Mouse (Mus musculus) gastrocnemius, adult 2 months (tissue): ENCODE data around the gene E330017A01Rik. TPM values are rescaled to one million over a fixed set of nuclear protein-coding genes. Genes with fewer than 3 reads are reported as not detected.

Experiments
- DNase-seq: peaks from one replicate; pipeline ENCODE4 v3.0.0; 2022
- H3K27ac ChIP-seq: fragments of 200-600 bp; 2 replicates; pipeline ENCODE4 v1.8.1; 2022; ENCODE audit warnings: mild to moderate bottlenecking
- H3K4me3 ChIP-seq: fragments of 200-600 bp; 2 replicates; pipeline ENCODE4 v1.8.1; 2022; ENCODE audit warnings: mild to moderate bottlenecking, moderate library complexity
- CTCF ChIP-seq: fragments of 200-600 bp; IDR thresholded peaks from 2 replicates; pipeline ENCODE4 v1.8.1; 2022; ENCODE audit warnings: antibody characterized with exemption, mild to moderate bottlenecking, moderate library complexity
- intact Hi-C: fragments of 180-260 bp; cut with DNase I; formaldehyde crosslinking; loops from one replicate; pipeline ENCODE4 v1.15.1; 2025
- total RNA-seq, 2 experiments: library from RNA; stranded (reverse); gene quantifications; 2 replicates each; pipeline ENCODE4 v1.2.3; 2021

Gene E330017A01Rik
- total RNA-seq, 2 experiments from 2014 or later = not detected

- DNase-seq = no peak
- intact Hi-C loops = no loop called here
- TF ChIP-seq CTCF = no peak
- H3K4me3 ChIP-seq = no peak overlapping the region
- H3K27ac ChIP-seq = no peak overlapping the region
Observed at GRCm38 (mm10) chr16:58655751-58656150, 17.2 kb upstream of the E330017A01Rik start.

- DNase-seq = no peak
- Histone ChIP-seq H3K27ac (no peak overlapping the region), H3K4me3 (no peak overlapping the region)
- intact Hi-C loops = no loop called here
- TF ChIP-seq CTCF = no peak
Observed at GRCm38 (mm10) chr16:58649979-58650378, 11.4 kb upstream of the E330017A01Rik start.

- intact Hi-C loops = no loop called here
- no peak for TF ChIP-seq CTCF
- Histone ChIP-seq H3K27ac (no peak overlapping the region), H3K4me3 (no peak overlapping the region)
- DNase-seq = no peak
Observed at GRCm38 (mm10) chr16:58638016-58638415, 523 bp downstream of the E330017A01Rik start.

- H3K4me3 ChIP-seq = no peak overlapping the region
- no peak for TF ChIP-seq CTCF
Observed at GRCm38 (mm10) chr16:58637448-58637847, 1.1 kb downstream of the E330017A01Rik start.

GRCm38 (mm10) chr16:58635866-58636265, 2.7 kb downstream of the E330017A01Rik start:
- DNase-seq = no peak
- H3K27ac ChIP-seq = no peak overlapping the region
- H3K4me3 ChIP-seq = no peak overlapping the region
- intact Hi-C loops = no loop called here
- TF ChIP-seq CTCF = no peak

More at GRCm38 (mm10) chr16:58637448-58637847, 1.1 kb downstream of the E330017A01Rik start:
- intact Hi-C loops = no loop called here
- DNase-seq = no peak
- no peak overlapping the region for H3K27ac ChIP-seq

GRCm38 (mm10) chr16:58629736-58630135, 8.8 kb downstream of the E330017A01Rik start:
- intact Hi-C loops = loop anchor here (5.0 to 10.0 kb wide), 2 partner anchors 123 to 335 kb away; no protein-coding TSS in a partner anchor
- H3K27ac ChIP-seq = no peak overlapping the region
- no peak overlapping the region for H3K4me3 ChIP-seq
- DNase-seq = no peak
- no peak for TF ChIP-seq CTCF

- no peak overlapping the region for H3K27ac ChIP-seq
- no peak for DNase-seq
- no peak overlapping the region for H3K4me3 ChIP-seq
- intact Hi-C loops = loop anchor here (5.0 to 10.0 kb wide), 2 partner anchors 123 to 334 kb away; no protein-coding TSS in a partner anchor
- no peak for TF ChIP-seq CTCF
Observed at GRCm38 (mm10) chr16:58628968-58629367, 9.6 kb downstream of the E330017A01Rik start.

GRCm38 (mm10) chr16:58628336-58628680, 10.2 kb downstream of the E330017A01Rik start:
- intact Hi-C loops = loop anchor here (5.0 to 10.0 kb wide), 2 partner anchors 124 to 334 kb away; no protein-coding TSS in a partner anchor
- no peak for TF ChIP-seq CTCF
- no peak for DNase-seq
- Histone ChIP-seq H3K4me3 (no peak overlapping the region), H3K27ac (no peak overlapping the region)

GRCm38 (mm10) chr16:58627597-58628335, 10.8 kb downstream of the E330017A01Rik start:
- Histone ChIP-seq H3K4me3 (no peak overlapping the region), H3K27ac (no peak overlapping the region)
- DNase-seq = no peak
- peak; percentile 52 for TF ChIP-seq CTCF
- intact Hi-C loops = loop anchor here (5.0 to 10.0 kb wide), 2 partner anchors 125 to 333 kb away; no protein-coding TSS in a partner anchor

GRCm38 (mm10) chr16:58623944-58624343, 14.6 kb downstream of the E330017A01Rik start:
- intact Hi-C loops = loop anchor here (1.0 to 10.0 kb wide), 4 partner anchors 112 to 329 kb away; no protein-coding TSS in a partner anchor
- peak; percentile 83 for TF ChIP-seq CTCF
- Histone ChIP-seq H3K4me3 (no peak overlapping the region), H3K27ac (no peak overlapping the region)
- peak; percentile 24 for DNase-seq

GRCm38 (mm10) chr16:58623114-58623513, 15.4 kb downstream of the E330017A01Rik start:
- no peak overlapping the region for H3K4me3 ChIP-seq
- H3K27ac ChIP-seq = no peak overlapping the region
- intact Hi-C loops = loop anchor here (5.0 to 10.0 kb wide), 2 partner anchors 111 to 328 kb away; no protein-coding TSS in a partner anchor
- no peak for TF ChIP-seq CTCF
- DNase-seq = no peak

- intact Hi-C loops = loop anchor here (5.0 to 10.0 kb wide), 2 partner anchors 110 to 328 kb away; no protein-coding TSS in a partner anchor
- Histone ChIP-seq H3K4me3 (no peak overlapping the region), H3K27ac (no peak overlapping the region)
- DNase-seq = no peak
- TF ChIP-seq CTCF = no peak
Observed at GRCm38 (mm10) chr16:58622377-58622776, 16.2 kb downstream of the E330017A01Rik start.

GRCm38 (mm10) chr16:58617346-58617745, 21.2 kb downstream of the E330017A01Rik start:
- intact Hi-C loops = no loop called here
- no peak for TF ChIP-seq CTCF
- H3K4me3 ChIP-seq = no peak overlapping the region
- DNase-seq = no peak
- no peak overlapping the region for H3K27ac ChIP-seq
